Mouse (Mus musculus) embryonic facial prominence, embryonic 12.5 days (tissue): ENCODE data around the gene Tmem135. TPM values are rescaled to one million over a fixed set of nuclear protein-coding genes. Genes with fewer than 3 reads are reported as not detected.

Experiments used
- ATAC-seq: fragments of 200-750 bp; cut with Nextera tagmentation; 2 replicates; pipeline ENCODE4 v1.8.0; 2017; ENCODE audit not compliant: insufficient number of reproducible peaks, insufficient read depth, low FRiP score, low TSS enrichment
- H3K27ac ChIP-seq: fragments of 300-500 bp; sonication (generic); 2 replicates; pipeline ENCODE4 v1.5.1; 2016; ENCODE audit warnings: mild to moderate bottlenecking
- H3K27me3 ChIP-seq: fragments of 300-500 bp; sonication (generic); 2 replicates; pipeline ENCODE4 v1.6.1; 2016; ENCODE audit warnings: mild to moderate bottlenecking, moderate library complexity
- H3K36me3 ChIP-seq: fragments of 300-500 bp; sonication (generic); 2 replicates; pipeline ENCODE4 v1.6.1; 2016; ENCODE audit warnings: mild to moderate bottlenecking
- H3K4me1 ChIP-seq: fragments of 300-500 bp; sonication (generic); 2 replicates; pipeline ENCODE4 v1.6.1; 2016
- H3K4me2 ChIP-seq: fragments of 300-500 bp; sonication (generic); replicated peaks from 2 replicates; pipeline ENCODE4 v1.6.1; 2016; ENCODE audit warnings: mild to moderate bottlenecking, moderate library complexity
- H3K4me3 ChIP-seq: fragments of 300-500 bp; sonication (generic); 2 replicates; pipeline ENCODE4 v1.5.1; 2016; ENCODE audit warnings: mild to moderate bottlenecking
- H3K9ac ChIP-seq: fragments of 300-500 bp; sonication (generic); 2 replicates; pipeline ENCODE4 v1.6.1; 2016; ENCODE audit warnings: mild to moderate bottlenecking, moderate library complexity
- H3K9me3 ChIP-seq: fragments of 300-500 bp; sonication (generic); 2 replicates; pipeline ENCODE4 v1.6.1; 2016; ENCODE audit warnings: mild to moderate bottlenecking, moderate library complexity
- WGBS: fragments of 180-500 bp; shearing (Covaris S2); methylation state at CpG from one replicate; pipeline ENCODE4 v1.1.7; 2016; 5-methylcytosine and 5-hydroxymethylcytosine counted together
- polyA plus RNA-seq: library from polyadenylated mRNA; unstranded; fragments of >200 nt; fragmentation: Nextera tagmentation; extraction: Ambion mirVana; gene quantifications from 2 replicates; pipeline ENCODE4 v1.2.1, GENCODE M21; 2016

Gene Tmem135
- polyA plus RNA-seq, 1 experiment from 2014 or later = 23.0 TPM

- no peak overlapping the region for H3K4me3 ChIP-seq
- H3K9me3 ChIP-seq = no peaks in the 10 kb centered on the region
- ATAC-seq = no peak
- no peaks in the 10 kb centered on the region for H3K27me3 ChIP-seq
- peaks cover 9% of the 10 kb centered on the region; the same call in 1 of the 2 replicates for H3K4me1 ChIP-seq
- H3K27ac ChIP-seq = no peak overlapping the region
- H3K9ac ChIP-seq = no peak overlapping the region
- 28% methylated on average over 2 of the region's 2 CpGs for WGBS
- no peak overlapping the region for H3K4me2 ChIP-seq
- no peaks in the 10 kb centered on the region for H3K36me3 ChIP-seq
Measured at GRCm38 (mm10) chr7:89168606-89169005, 235.4 kb downstream of the Tmem135 start.

DNA sequence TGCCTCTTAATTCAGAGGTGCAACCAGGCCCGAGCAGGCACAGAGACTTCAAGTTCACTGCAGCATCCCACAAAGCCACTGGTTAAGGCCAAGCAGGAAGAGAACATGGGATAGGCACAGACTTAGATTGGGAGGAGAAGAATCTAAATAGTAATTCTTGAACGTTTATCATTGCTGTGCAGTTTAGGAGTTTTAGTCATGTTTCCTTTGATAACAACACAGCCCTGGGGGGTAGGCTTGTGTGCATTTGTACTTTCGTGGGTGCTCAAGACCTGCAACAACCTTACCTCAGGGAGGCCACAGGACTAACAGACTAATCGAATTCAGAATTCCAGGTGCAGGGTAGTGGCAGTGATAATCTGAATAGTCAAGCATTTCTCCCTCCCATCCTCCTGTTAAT lies 238.5 kb downstream of the Tmem135 start:
- 72% methylated on average over 4 of the region's 4 CpGs for WGBS
- Histone ChIP-seq H3K9me3 (no peaks in the 10 kb centered on the region), H3K27me3 (no peaks in the 10 kb centered on the region), H3K4me3 (no peak overlapping the region), H3K36me3 (no peaks in the 10 kb centered on the region), H3K27ac (no peak overlapping the region), H3K9ac (no peak overlapping the region), H3K4me1 (no peaks in the 10 kb centered on the region), H3K4me2 (no peak overlapping the region)
- no peak for ATAC-seq

- no peak for ATAC-seq
- Histone ChIP-seq H3K36me3 (no peaks in the 10 kb centered on the region; the same call in 1 of the 2 replicates), H3K9ac (no peak overlapping the region), H3K9me3 (no peaks in the 10 kb centered on the region), H3K27ac (no peak overlapping the region), H3K4me3 (no peak overlapping the region), H3K27me3 (no peaks in the 10 kb centered on the region), H3K4me2 (no peak overlapping the region), H3K4me1 (peaks cover 8% of the 10 kb centered on the region; the same call in 1 of the 2 replicates)
- 74% methylated on average over 6 of the region's 6 CpGs for WGBS
Measured at GRCm38 (mm10) chr7:89161610-89162378, 242.2 kb downstream of the Tmem135 start.

DNA sequence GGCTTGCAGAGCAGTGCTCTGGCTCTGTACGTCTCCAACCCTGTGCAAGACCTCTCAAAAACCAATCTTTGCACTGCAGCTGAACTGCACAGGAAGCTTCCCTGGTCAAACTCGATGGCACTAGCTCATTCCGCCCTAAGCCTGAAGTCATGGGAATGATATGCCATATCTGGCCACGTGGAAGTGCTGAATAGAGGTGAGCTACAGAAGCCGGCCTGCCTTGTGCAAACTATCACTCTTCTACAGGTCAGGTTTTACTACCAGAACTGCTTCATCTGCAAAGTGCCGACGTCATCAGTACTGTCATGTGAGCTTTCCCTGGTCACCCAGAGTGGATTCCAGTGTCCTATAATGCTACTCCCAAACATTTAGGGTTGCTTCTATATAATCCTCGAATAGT lies 246.7 kb downstream of the Tmem135 start:
- Histone ChIP-seq H3K4me2 (no peak overlapping the region), H3K4me1 (peaks cover 15% of the 10 kb centered on the region; the same call in 1 of the 2 replicates), H3K27ac (peak overlapping the region; percentile 65), H3K4me3 (no peak overlapping the region), H3K9ac (no peak overlapping the region), H3K36me3 (no peaks in the 10 kb centered on the region; the same call in 1 of the 2 replicates), H3K27me3 (no peaks in the 10 kb centered on the region), H3K9me3 (no peaks in the 10 kb centered on the region)
- 0 out of 2 replicates have a peak, but pooled peaks have one; percentile 26 for ATAC-seq
- WGBS = 65% methylated on average over 8 of the region's 8 CpGs

GRCm38 (mm10) chr7:89156629-89157028 lies 247.4 kb downstream of the Tmem135 start:
- no peaks in the 10 kb centered on the region for H3K9me3 ChIP-seq
- H3K36me3 ChIP-seq = no peaks in the 10 kb centered on the region; the same call in 1 of the 2 replicates
- peak; percentile 69 for ATAC-seq
- no peak overlapping the region for H3K4me2 ChIP-seq
- H3K27ac ChIP-seq = peak overlapping the region; percentile 31; the same call in 1 of the 2 replicates
- peaks cover 15% of the 10 kb centered on the region; the same call in 1 of the 2 replicates for H3K4me1 ChIP-seq
- H3K9ac ChIP-seq = no peak overlapping the region
- H3K4me3 ChIP-seq = no peak overlapping the region
- 40% methylated on average over 4 of the region's 4 CpGs for WGBS
- no peaks in the 10 kb centered on the region for H3K27me3 ChIP-seq

DNA sequence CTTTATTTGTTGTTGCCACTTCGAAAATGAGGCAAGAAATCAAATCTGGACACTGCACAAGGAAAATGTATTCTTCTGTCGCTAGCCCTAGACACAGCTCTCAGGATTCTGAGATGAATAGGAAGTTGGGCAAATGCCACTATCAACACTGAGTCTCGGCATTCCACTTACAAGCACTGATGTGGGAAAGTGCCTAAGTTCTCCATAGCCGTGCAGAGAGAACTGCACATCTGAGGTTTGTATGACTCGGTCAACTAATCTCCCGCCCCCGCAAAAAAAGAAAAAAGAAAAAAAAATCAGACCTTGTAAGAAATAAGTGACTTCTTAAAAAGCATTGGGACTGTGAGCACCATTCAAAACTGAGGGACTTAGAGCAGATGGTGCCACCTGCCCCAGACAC lies 248.3 kb downstream of the Tmem135 start:
- no peak overlapping the region for H3K4me3 ChIP-seq
- no peaks in the 10 kb centered on the region for H3K9me3 ChIP-seq
- no peak; the same call in 1 of the 2 replicates for ATAC-seq
- H3K9ac ChIP-seq = no peak overlapping the region
- peaks cover 15% of the 10 kb centered on the region; the same call in 1 of the 2 replicates for H3K4me1 ChIP-seq
- WGBS = 73% methylated on average over 7 of the region's 7 CpGs
- no peak overlapping the region for H3K4me2 ChIP-seq
- no peak overlapping the region for H3K27ac ChIP-seq
- H3K36me3 ChIP-seq = peaks cover 5% of the 10 kb centered on the region; the same call in 1 of the 2 replicates
- no peaks in the 10 kb centered on the region for H3K27me3 ChIP-seq

DNA sequence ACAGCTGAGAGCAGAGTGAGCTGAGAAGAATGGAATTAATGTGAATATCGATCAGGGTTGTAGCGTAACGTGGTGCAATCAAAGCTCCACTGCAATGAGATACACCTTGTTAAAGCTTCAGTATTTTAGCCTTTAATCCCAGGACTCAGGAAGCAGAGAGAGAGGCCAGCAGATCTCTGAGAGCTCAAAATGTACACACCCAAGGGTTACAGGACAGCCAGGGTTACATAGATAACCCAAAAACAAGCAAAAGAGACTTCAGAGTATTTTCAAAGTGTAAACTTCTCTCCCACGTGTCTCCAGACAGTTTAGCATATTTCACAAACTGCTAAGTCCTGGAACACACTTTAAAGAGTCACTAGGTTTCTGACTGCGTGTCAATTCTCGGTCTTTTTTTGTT lies 248.8 kb downstream of the Tmem135 start:
- Histone ChIP-seq H3K27ac (no peak overlapping the region), H3K36me3 (peaks cover 5% of the 10 kb centered on the region; the same call in 1 of the 2 replicates), H3K4me2 (no peak overlapping the region), H3K9me3 (no peaks in the 10 kb centered on the region), H3K4me1 (peaks cover 15% of the 10 kb centered on the region; the same call in 1 of the 2 replicates), H3K9ac (no peak overlapping the region), H3K27me3 (no peaks in the 10 kb centered on the region), H3K4me3 (no peak overlapping the region)
- ATAC-seq = no peak
- 77% methylated on average over 6 of the region's 6 CpGs for WGBS

DNA sequence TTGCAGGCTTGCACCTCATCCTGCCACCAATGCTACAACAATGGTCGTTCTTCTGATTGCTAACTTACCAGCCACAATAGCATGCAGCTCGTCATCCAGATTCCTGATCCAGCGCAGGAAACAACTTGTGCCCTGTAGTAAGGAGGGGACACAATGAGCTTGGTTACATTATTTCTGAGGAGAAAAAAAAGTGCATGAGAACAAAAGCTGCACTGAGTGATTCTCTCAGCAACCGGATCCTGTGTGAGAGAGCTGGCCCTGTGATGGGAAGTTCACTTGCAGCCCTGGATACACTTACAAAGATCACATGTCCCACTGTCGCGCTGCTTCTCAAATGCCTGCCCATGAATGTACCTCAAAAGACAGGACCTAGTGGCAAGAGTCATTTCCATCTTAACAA lies 252.7 kb downstream of the Tmem135 start:
- no peak overlapping the region for H3K27ac ChIP-seq
- no peaks in the 10 kb centered on the region for H3K9me3 ChIP-seq
- WGBS = 62% methylated on average over 6 of the region's 6 CpGs
- no peaks in the 10 kb centered on the region for H3K27me3 ChIP-seq
- no peak overlapping the region for H3K4me2 ChIP-seq
- no peak overlapping the region for H3K9ac ChIP-seq
- no peak overlapping the region for H3K4me3 ChIP-seq
- peaks cover 5% of the 10 kb centered on the region; the same call in 1 of the 2 replicates for H3K4me1 ChIP-seq
- 0 out of 2 replicates have a peak, but pooled peaks cover 7% of the 10 kb centered on the region for H3K36me3 ChIP-seq
- ATAC-seq = no peak

DNA sequence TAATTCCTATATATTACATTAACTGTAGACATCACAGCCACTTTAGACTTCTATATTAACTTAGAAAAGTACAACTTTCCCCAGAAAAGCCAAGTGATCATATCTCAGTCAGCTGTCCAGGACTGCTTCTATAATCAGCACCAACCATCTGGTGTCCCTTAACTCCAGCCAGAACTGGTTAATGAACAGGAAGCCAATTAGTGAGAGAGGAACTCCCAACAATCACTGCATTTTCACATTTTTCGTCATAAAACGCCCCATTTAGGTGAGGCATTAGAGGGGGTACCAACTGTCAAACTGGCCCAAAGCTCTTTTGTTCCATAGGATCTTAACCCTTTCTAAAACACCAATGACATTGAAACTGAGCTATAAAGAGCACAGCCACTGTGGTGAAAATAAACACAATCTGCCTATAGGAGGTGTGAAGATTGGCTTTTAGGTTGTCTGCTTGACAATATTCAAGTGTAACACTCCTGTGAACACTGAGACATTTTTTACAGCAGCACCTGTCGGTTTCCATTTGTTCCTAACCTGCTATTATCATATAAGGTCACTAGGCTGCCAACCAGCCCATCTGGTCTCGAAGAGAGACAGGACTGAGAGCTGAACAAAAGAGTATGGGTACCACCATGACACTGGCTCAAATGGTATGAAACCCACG lies 263.3 kb downstream of the Tmem135 start:
- no peak overlapping the region for H3K4me2 ChIP-seq
- 62% methylated on average over 5 of the region's 5 CpGs for WGBS
- no peak overlapping the region for H3K9ac ChIP-seq
- H3K4me3 ChIP-seq = no peak overlapping the region
- no peaks in the 10 kb centered on the region for H3K9me3 ChIP-seq
- no peaks in the 10 kb centered on the region for H3K27me3 ChIP-seq
- peaks cover 19% of the 10 kb centered on the region for H3K36me3 ChIP-seq
- ATAC-seq = no peak
- H3K27ac ChIP-seq = no peak overlapping the region
- H3K4me1 ChIP-seq = 0 out of 2 replicates have a peak, but pooled peaks cover 3% of the 10 kb centered on the region

- H3K9me3 ChIP-seq = no peaks in the 10 kb centered on the region
- 83% methylated on average over 5 of the region's 5 CpGs for whole genome bisulfite sequencing
- H3K4me1 ChIP-seq = no peaks in the 10 kb centered on the region
- H3K9ac ChIP-seq = no peak overlapping the region
- H3K36me3 ChIP-seq = 0 out of 2 replicates have a peak, but pooled peaks cover 3% of the 10 kb centered on the region
- no peak for ATAC-seq
- H3K27me3 ChIP-seq = no peaks in the 10 kb centered on the region
- no peak overlapping the region for H3K4me2 ChIP-seq
- no peak overlapping the region for H3K4me3 ChIP-seq
- no peak overlapping the region for H3K27ac ChIP-seq
Measured at GRCm38 (mm10) chr7:89134884-89135511, 269.0 kb downstream of the Tmem135 start.

GRCm38 (mm10) chr7:89126063-89126882 lies 277.7 kb downstream of the Tmem135 start:
- Histone ChIP-seq H3K4me3 (no peak overlapping the region), H3K9ac (no peak overlapping the region), H3K4me1 (no peaks in the 10 kb centered on the region), H3K36me3 (no peaks in the 10 kb centered on the region), H3K4me2 (no peak overlapping the region), H3K27me3 (no peaks in the 10 kb centered on the region), H3K9me3 (no peaks in the 10 kb centered on the region), H3K27ac (no peak overlapping the region)
- WGBS = 57% methylated on average over 7 of the region's 7 CpGs
- ATAC-seq = peak; percentile 67; the same call in 1 of the 2 replicates
